Mouse (Mus musculus) forebrain, embryonic 12.5 days (tissue): ENCODE measurements around the gene Atf7ip. TPM values are rescaled to one million over a fixed set of nuclear protein-coding genes. Genes with fewer than 3 reads are reported as not detected.

Source experiments
- ATAC-seq: fragments of 200-750 bp; cut with Nextera tagmentation; 2 replicates; pipeline ENCODE4 v1.8.0; 2017; ENCODE audit warnings: moderate TSS enrichment; ENCODE audit not compliant: low FRiP score
- H3K27ac ChIP-seq: fragments of 300-500 bp; sonication (generic); 2 replicates; pipeline ENCODE4 v1.5.1; 2016; ENCODE audit warnings: mild to moderate bottlenecking
- H3K27me3 ChIP-seq: fragments of 300-500 bp; sonication (generic); 2 replicates; pipeline ENCODE4 v1.6.1; 2016; ENCODE audit warnings: mild to moderate bottlenecking
- H3K36me3 ChIP-seq: fragments of 300-500 bp; sonication (generic); replicated peaks from 2 replicates; pipeline ENCODE4 v1.6.1; 2016; ENCODE audit warnings: mild to moderate bottlenecking
- H3K4me1 ChIP-seq: fragments of 300-500 bp; sonication (generic); 2 replicates; pipeline ENCODE4 v1.6.1; 2016
- H3K4me2 ChIP-seq: fragments of 300-500 bp; sonication (generic); 2 replicates; pipeline ENCODE4 v1.6.1; 2016; ENCODE audit warnings: mild to moderate bottlenecking, moderate library complexity
- H3K4me3 ChIP-seq: fragments of 300-500 bp; sonication (generic); replicated peaks from 2 replicates; pipeline ENCODE4 v1.5.1; 2016; ENCODE audit warnings: mild to moderate bottlenecking
- H3K9ac ChIP-seq: fragments of 300-500 bp; sonication (generic); 2 replicates; pipeline ENCODE4 v1.6.1; 2016; ENCODE audit warnings: mild to moderate bottlenecking
- H3K9me3 ChIP-seq: fragments of 300-500 bp; sonication (generic); 2 replicates; pipeline ENCODE4 v1.6.1; 2016
- WGBS: fragments of 180-500 bp; shearing (Covaris S2); methylation state at CpG from one replicate; pipeline ENCODE4 v1.1.7; 2016; 5-methylcytosine and 5-hydroxymethylcytosine counted together
- polyA plus RNA-seq: library from polyadenylated mRNA; unstranded; fragments of >200 nt; fragmentation: Nextera tagmentation; extraction: Ambion mirVana; gene quantifications from 2 replicates; pipeline ENCODE4 v1.2.1, GENCODE M21; 2016

Atf7ip gene
- polyA plus RNA-seq, 1 experiment from 2014 or later = 63.2 TPM

DNA sequence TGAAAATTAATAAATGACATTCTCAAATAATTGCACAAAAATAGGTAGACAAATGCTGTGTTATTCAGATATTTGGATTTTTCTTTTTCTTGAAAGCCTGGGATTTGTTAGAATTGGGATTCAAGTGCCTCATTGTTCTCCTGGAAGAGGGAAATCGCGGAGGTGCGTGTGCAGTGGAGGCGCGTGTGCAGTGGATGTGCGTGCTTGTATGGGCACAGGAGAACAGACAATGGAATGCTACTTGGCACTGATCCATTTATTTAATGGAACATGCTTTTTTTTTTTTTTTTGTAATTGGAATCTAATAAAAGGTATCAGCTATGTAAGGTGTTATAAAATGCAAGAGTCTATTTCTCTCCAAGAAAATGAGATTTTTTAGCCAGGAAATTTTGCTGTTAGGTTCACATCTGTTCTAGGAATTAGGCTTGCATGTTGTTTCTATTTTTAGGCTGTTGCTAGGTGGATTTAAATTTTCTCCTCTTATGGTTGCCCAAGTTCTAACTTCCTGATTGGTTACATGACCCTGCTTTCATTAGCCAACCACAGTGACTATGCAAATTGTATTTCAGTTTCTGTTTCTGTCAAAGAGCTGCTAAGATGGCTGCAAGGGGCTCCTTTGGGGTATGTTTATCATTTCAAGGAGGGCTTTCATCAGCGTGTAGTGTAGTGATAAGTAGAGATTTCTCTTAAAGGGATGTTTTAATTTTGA, 44.8 kb downstream of the Atf7ip start:
- peaks cover 25% of the 10 kb centered on the region for H3K4me1 ChIP-seq
- no peak for ATAC-seq
- H3K4me2 ChIP-seq = no peak overlapping the region
- 40% methylated on average over 7 of the region's 7 CpGs for WGBS
- no peaks in the 10 kb centered on the region for H3K36me3 ChIP-seq
- peak overlapping the region; percentile 75 for H3K27ac ChIP-seq
- H3K4me3 ChIP-seq = no peak overlapping the region
- no peak overlapping the region for H3K9ac ChIP-seq
- H3K9me3 ChIP-seq = no peaks in the 10 kb centered on the region
- no peaks in the 10 kb centered on the region for H3K27me3 ChIP-seq

DNA sequence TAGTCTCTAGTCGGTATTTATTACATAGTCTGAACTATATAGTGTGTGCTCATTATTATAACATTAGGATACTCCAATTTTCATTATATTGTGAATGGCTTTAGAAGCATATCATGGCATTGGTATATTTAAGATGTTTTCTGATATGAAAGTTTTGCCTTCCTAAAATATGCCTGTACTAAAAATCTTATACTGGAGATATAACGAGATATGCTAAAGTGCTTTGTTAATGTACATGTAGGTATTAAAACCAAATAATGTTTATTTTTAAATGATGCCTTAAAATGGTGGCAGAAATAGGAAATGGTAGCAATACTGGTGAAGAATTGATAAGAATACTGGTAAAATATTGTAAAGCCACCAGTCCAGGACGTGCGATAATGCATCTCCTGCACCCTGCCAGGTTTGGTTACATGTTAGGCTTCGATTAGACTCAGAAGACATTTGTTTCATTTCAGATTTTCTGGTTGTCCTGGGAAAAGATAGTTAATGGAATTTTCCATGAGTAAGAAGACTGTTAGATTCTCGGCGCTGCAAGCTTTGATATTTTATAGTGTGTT, 45.7 kb downstream of the Atf7ip start:
- H3K4me2 ChIP-seq = no peak overlapping the region

DNA sequence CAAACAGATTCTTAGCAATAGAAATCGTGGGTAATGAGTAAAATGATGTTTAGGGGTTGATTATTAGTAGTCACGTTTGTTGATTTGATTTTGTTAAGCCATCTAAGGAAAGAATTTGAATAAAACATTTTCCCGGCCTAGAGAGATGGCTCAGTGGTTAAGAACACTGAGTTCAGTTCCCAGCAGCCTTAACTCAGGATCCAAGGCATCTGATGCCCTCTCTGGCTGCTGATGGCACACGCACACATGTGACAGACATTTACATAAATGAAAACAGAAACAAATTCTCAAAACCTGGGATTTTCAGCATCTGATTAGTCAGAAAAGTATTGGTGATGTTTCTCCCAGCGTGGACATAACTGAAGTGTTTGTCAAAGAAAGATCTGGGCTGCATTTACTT, 47.2 kb downstream of the Atf7ip start:
- Histone ChIP-seq H3K4me3 (no peak overlapping the region), H3K9ac (no peak overlapping the region), H3K4me2 (no peak overlapping the region), H3K36me3 (no peaks in the 10 kb centered on the region), H3K27ac (peak overlapping the region; percentile 84), H3K27me3 (no peaks in the 10 kb centered on the region), H3K4me1 (peaks cover 19% of the 10 kb centered on the region), H3K9me3 (no peaks in the 10 kb centered on the region)
- 76% methylated on average over 5 of the region's 5 CpGs for WGBS
- ATAC-seq = no peak

More for the DNA sequence above, 45.7 kb downstream of the Atf7ip start:
- no peaks in the 10 kb centered on the region for H3K27me3 ChIP-seq
- peaks cover 22% of the 10 kb centered on the region for H3K4me1 ChIP-seq
- no peak overlapping the region for H3K9ac ChIP-seq
- ATAC-seq = no peak
- no peak overlapping the region for H3K27ac ChIP-seq
- 90% methylated on average over 7 of the region's 7 CpGs for WGBS
- H3K4me3 ChIP-seq = no peak overlapping the region
- H3K36me3 ChIP-seq = no peaks in the 10 kb centered on the region
- no peaks in the 10 kb centered on the region for H3K9me3 ChIP-seq

DNA sequence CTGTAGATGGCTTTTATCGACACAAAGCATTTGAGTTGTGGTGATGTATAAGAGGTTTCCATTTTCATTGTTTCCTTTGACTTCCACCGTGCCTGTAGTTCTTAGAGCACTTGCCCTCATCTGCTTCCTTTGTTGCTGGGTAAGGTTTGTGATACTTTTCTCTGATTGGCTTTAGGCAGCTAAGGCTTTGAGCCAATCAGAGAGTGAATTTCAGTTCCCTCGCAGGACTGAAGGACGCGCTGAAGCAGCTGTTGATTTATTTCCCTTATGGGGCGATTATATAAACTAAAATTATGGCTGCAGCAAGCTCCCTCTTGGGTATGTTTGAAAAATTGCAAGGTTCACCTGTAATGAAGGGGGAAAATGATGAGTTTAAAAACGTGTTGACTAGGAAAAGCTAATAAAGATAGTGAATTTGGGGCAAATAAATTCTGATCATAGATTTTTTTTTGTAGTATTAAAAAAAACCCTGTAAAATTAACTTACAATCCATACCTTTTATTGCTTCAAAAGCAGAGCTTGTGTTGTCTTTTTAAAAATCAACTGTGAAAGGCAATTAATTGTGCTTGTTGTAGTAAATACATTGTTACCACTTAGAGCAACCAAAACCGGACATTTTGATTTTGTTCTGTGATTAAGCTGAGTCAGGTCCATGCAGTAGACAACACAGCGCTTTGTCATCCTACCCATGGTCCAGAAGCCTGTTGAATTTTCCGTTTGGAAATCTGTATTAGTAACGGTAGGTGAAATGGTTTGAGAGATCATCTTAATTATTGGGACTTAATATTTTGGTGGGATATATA, 48.0 kb downstream of the Atf7ip start:
- Histone ChIP-seq H3K36me3 (no peaks in the 10 kb centered on the region), H3K9me3 (no peaks in the 10 kb centered on the region), H3K27ac (peak overlapping the region; percentile 84), H3K4me1 (peaks cover 22% of the 10 kb centered on the region), H3K27me3 (no peaks in the 10 kb centered on the region), H3K4me2 (peak overlapping the region; percentile 22; the same call in 1 of the 2 replicates), H3K4me3 (no peak overlapping the region), H3K9ac (no peak overlapping the region)
- ATAC-seq = peak; percentile 84
- 36% methylated on average over 11 of the region's 11 CpGs for WGBS

DNA sequence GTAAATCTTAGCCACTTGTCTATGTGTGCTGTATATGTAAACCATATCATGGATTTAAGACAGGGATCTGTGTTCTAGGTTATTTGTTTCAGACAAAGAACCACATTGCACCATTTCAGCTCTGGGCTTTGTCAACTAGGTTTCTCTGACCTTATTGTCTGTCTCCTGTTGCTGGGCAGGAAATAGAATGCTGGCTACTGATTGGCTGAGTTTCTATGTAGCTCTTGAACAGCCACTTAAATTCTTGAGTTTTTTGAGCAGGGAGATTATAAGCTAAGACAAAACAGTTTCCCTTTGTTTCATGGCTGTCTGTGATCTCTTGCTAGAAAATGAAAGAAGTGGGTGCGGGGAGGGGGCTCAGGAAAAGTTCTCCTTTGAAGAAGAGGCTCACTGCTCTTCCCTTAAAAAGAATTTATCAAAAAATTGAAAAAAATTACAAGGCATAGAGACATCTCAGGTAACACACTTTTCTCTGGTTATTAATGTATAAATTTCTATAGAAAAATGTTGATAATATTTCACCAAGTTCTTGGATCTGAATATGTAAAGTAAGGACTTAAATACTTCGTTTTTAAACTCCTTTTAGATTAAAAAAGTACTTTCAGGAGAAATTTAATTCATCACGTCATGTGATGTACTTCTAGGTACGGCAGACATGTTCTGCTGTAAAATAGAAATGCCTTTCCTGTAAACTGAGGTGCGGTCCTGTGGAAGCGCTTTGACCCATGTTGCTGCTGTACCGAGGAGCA, 49.0 kb downstream of the Atf7ip start:
- H3K36me3 ChIP-seq = peaks cover 4% of the 10 kb centered on the region
- no peaks in the 10 kb centered on the region for H3K27me3 ChIP-seq
- no peaks in the 10 kb centered on the region for H3K9me3 ChIP-seq
- H3K4me2 ChIP-seq = no peak overlapping the region
- WGBS = 72% methylated on average over 7 of the region's 7 CpGs
- no peak overlapping the region for H3K4me3 ChIP-seq
- no peak for ATAC-seq
- H3K27ac ChIP-seq = peak overlapping the region; percentile 86
- peaks cover 25% of the 10 kb centered on the region; the same call in 1 of the 2 replicates for H3K4me1 ChIP-seq
- H3K9ac ChIP-seq = no peak overlapping the region

DNA sequence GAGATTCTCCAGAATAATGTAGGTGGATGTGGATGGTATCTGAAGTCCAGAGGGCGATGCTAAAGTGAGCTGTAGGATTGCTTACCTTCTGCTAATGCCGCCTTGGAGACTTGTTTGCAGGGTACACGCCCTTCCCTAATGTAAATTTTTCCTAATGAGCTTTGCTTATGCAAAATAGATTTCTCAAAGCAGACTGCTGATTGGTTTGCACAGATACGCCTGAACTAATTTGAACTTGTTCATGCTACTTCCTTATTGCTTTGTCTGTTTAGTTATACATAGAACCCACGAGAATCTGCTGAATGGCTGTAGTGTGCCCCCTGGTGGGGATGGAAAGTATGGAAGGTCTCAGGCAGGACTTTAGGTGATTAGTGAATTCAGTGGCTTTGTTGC, 49.6 kb downstream of the Atf7ip start:
- Histone ChIP-seq H3K9ac (no peak overlapping the region), H3K27ac (peak overlapping the region; percentile 86), H3K36me3 (peaks cover 10% of the 10 kb centered on the region), H3K4me1 (peaks cover 25% of the 10 kb centered on the region; the same call in 1 of the 2 replicates), H3K27me3 (no peaks in the 10 kb centered on the region), H3K9me3 (no peaks in the 10 kb centered on the region), H3K4me2 (no peak overlapping the region), H3K4me3 (no peak overlapping the region)
- peak; percentile 40; the same call in 1 of the 2 replicates for ATAC-seq
- WGBS = 41% methylated on average over 5 of the region's 5 CpGs

DNA sequence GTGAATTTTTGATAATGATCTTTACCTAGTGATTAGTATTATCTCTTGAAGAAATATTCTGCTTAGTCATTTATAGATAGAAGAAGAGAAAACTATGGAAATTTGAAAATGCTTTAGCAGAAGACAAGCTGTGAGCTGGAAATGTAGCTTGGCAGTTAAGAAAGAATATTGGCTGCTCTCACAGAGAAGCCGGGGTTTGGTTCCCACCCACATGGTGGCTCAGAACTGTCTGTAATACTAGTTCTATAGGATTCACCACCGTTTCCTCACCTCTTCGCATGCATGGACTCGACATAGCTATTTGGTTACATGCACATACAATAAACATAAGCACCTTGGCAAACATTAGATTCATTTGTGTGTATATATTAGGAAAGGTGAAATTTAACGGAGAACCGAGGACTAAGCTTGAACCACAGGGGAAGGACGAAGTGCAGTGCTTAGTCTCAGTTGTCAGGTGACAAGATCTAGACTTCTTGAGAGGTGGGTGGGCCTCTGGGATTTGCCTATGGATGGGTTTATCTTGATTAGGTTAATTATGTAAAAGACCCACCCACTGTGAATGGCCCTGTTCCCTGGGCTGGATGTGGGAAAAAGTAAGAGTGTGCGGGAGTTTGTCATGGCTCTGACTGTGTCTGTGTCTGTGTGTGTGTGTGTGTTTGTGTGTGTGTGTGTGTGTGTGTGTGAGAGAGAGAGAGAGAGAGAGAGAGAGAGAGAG, 52.5 kb downstream of the Atf7ip start:
- no peak for ATAC-seq
- Histone ChIP-seq H3K27me3 (no peaks in the 10 kb centered on the region), H3K9me3 (no peaks in the 10 kb centered on the region), H3K4me3 (no peak overlapping the region), H3K36me3 (peaks cover 33% of the 10 kb centered on the region), H3K4me2 (no peak overlapping the region), H3K4me1 (peaks cover 20% of the 10 kb centered on the region; the same call in 1 of the 2 replicates), H3K27ac (no peak overlapping the region), H3K9ac (no peak overlapping the region)
- WGBS = 77% methylated on average over 8 of the region's 8 CpGs

DNA sequence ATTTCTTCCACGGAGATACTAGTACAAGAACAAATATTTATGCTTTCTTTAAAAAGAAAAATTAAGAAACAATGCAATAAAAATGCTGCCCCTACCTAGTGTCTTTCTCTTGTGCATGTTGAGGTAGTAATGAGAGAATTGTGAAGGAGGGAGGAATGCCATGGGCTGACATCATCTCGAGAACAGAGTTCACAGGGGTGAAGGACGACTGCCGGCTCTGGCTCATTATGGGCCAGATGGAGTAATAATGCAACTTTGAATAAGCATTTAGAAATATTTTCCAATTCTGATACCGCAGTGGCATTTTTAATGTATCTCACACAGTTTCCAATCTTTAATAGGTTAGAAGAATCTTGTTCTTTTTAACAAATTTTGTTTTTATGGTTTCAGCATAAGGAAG, 60.0 kb downstream of the Atf7ip start:
- Histone ChIP-seq H3K4me2 (no peak overlapping the region), H3K36me3 (peaks cover 76% of the 10 kb centered on the region), H3K9ac (no peak overlapping the region), H3K27me3 (no peaks in the 10 kb centered on the region), H3K4me3 (no peak overlapping the region), H3K9me3 (peaks cover 8% of the 10 kb centered on the region), H3K27ac (no peak overlapping the region), H3K4me1 (no peaks in the 10 kb centered on the region)
- ATAC-seq = no peak
- WGBS = 85% methylated on average over 5 of the region's 5 CpGs

DNA sequence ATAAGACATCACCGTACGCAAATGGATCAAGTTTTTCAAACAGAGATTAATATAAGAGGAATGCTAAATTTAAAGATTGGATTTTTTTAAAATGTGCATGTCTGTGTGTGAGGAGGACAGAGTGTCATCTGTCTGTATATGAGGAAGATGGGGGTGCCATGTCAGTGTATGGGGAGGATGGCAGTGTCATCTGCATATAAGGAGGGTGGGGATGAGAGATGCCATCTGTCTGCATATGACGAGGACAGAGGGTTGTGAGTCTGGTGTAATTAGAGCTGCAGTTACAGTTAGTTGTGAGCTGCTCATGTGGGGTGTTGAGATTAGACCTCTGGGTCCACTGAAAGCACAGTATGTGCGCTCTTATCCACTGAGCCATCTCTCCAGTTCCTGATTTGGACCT, 84.8 kb downstream of the Atf7ip start:
- WGBS = 92% methylated on average over 4 of the region's 4 CpGs
- H3K27ac ChIP-seq = no peak overlapping the region
- peaks cover 69% of the 10 kb centered on the region for H3K36me3 ChIP-seq
- H3K4me2 ChIP-seq = no peak overlapping the region
- H3K27me3 ChIP-seq = no peaks in the 10 kb centered on the region
- no peaks in the 10 kb centered on the region for H3K4me1 ChIP-seq
- no peak overlapping the region for H3K9ac ChIP-seq
- no peaks in the 10 kb centered on the region for H3K9me3 ChIP-seq
- no peak for ATAC-seq
- no peak overlapping the region for H3K4me3 ChIP-seq

DNA sequence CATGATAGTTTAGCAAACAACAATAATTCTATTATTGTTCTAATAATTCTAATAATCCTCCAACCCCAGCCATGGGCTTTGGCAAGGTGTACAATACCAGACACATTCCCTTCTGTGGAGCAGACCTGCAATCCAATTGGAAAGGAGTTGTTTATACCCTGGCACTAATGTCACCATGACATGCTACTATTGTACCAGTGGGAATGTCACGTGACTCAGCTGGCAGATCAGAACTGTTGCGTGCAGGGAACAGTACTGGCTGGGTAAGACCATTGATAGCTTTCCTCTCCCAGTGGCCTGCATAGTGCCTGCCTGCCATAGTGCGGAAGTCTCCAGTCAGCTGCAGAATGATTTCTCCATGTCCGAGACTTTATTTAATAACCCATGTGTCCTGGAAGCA, 88.6 kb downstream of the Atf7ip start:
- no peak overlapping the region for H3K4me2 ChIP-seq
- WGBS = 91% methylated on average over 4 of the region's 4 CpGs
- H3K27me3 ChIP-seq = no peaks in the 10 kb centered on the region
- H3K27ac ChIP-seq = no peak overlapping the region
- no peaks in the 10 kb centered on the region for H3K4me1 ChIP-seq
- no peaks in the 10 kb centered on the region for H3K9me3 ChIP-seq
- no peak overlapping the region for H3K9ac ChIP-seq
- no peak overlapping the region for H3K4me3 ChIP-seq
- ATAC-seq = no peak
- peaks cover 71% of the 10 kb centered on the region for H3K36me3 ChIP-seq

DNA sequence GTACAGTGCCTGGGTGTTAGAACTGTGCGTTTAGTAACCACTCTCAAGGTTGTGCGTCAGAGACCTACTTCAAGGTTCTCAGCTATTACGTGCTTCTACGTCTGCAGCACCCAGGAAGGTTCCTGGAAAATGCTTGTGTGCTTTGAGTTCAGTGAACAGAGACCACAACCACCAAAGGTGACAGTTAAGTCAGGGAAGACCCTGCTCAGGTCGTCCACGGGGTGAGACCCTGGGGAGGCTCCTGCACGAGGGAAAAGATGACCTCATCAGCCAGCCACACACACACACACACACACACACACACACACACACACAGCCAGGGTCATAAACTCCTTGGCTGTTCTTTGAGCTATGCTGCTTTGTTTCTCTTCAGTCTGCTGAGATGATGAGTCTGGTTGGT, 96.6 kb downstream of the Atf7ip start:
- Histone ChIP-seq H3K9ac (no peak overlapping the region), H3K4me2 (no peak overlapping the region), H3K4me1 (no peaks in the 10 kb centered on the region), H3K27me3 (no peaks in the 10 kb centered on the region), H3K36me3 (peaks cover 91% of the 10 kb centered on the region), H3K4me3 (no peak overlapping the region), H3K27ac (no peak overlapping the region), H3K9me3 (no peaks in the 10 kb centered on the region)
- 86% methylated on average over 7 of the region's 7 CpGs for WGBS
- no peak for ATAC-seq
